Mouse (Mus musculus) liver, embryonic 13.5 days (tissue): ENCODE results near the gene Tgif2. TPM values are rescaled to one million over a fixed set of nuclear protein-coding genes. Genes with fewer than 3 reads are reported as not detected.
A peak's percentile ranks its signal among the peaks of the same experiment; 100 is the strongest.
"Not testable (repeated sequence)": the region's sequence is repeated elsewhere in the genome, so short reads cannot be mapped to it uniquely, and the experiment has no call there.

Source experiments
- ATAC-seq: fragments of 200-750 bp; cut with Nextera tagmentation; 2 replicates; pipeline ENCODE4 v1.8.0; 2017; ENCODE audit warnings: low read depth, mild to moderate bottlenecking, moderate number of reproducible peaks, moderate library complexity
- DNase-seq: peaks from one replicate; pipeline ENCODE4 v3.0.0; 2022
- H3K27ac ChIP-seq: fragments of 300-500 bp; sonication (generic); 2 replicates; pipeline ENCODE4 v1.5.1; 2015; ENCODE audit warnings: moderate library complexity, mild to moderate bottlenecking, inconsistent platforms
- H3K27me3 ChIP-seq: fragments of 300-500 bp; sonication (generic); 2 replicates; pipeline ENCODE4 v1.6.1; 2015; ENCODE audit warnings: mild to moderate bottlenecking, inconsistent platforms
- H3K36me3 ChIP-seq: fragments of 300-500 bp; sonication (generic); 2 replicates; pipeline ENCODE4 v1.6.1; 2015; ENCODE audit warnings: mild to moderate bottlenecking, inconsistent platforms
- H3K4me1 ChIP-seq: fragments of 300-500 bp; sonication (generic); replicated peaks from 2 replicates; pipeline ENCODE4 v1.6.1; 2015; ENCODE audit warnings: inconsistent platforms
- H3K4me2 ChIP-seq: fragments of 300-500 bp; sonication (generic); 2 replicates; pipeline ENCODE4 v1.6.1; 2015; ENCODE audit warnings: inconsistent platforms, mild to moderate bottlenecking, moderate library complexity
- H3K4me3 ChIP-seq: fragments of 300-500 bp; sonication (generic); replicated peaks from 2 replicates; pipeline ENCODE4 v1.5.1; 2015; ENCODE audit warnings: mild to moderate bottlenecking, inconsistent platforms
- H3K9ac ChIP-seq: fragments of 300-500 bp; sonication (generic); 2 replicates; pipeline ENCODE4 v1.6.1; 2015; ENCODE audit warnings: mild to moderate bottlenecking, inconsistent platforms
- H3K9me3 ChIP-seq: fragments of 300-500 bp; sonication (generic); replicated peaks from 2 replicates; pipeline ENCODE4 v1.6.1; 2016; ENCODE audit warnings: inconsistent platforms
- WGBS: fragments of 180-500 bp; shearing (Covaris S2); methylation state at CpG from one replicate; pipeline ENCODE4 v1.1.7; 2015; ENCODE audit not compliant: insufficient replicate concordance; 5-methylcytosine and 5-hydroxymethylcytosine counted together
- polyA plus RNA-seq: library from polyadenylated mRNA; unstranded; fragments of >200 nt; fragmentation: Nextera tagmentation; extraction: Ambion mirVana; gene quantifications from 2 replicates; pipeline ENCODE4 v1.2.1, GENCODE M21; 2015

The Tgif2 gene
- polyA plus RNA-seq, 1 experiment from 2014 or later = 7.2 TPM

- ATAC-seq = no peak
- H3K36me3 ChIP-seq = no peaks in the 10 kb centered on the region
- no peak overlapping the region for H3K4me3 ChIP-seq
- WGBS = 33% methylated on average over 5 of the region's 5 CpGs
- no peak overlapping the region for H3K4me2 ChIP-seq
- H3K4me1 ChIP-seq = peaks cover 6% of the 10 kb centered on the region; the same call in 1 of the 2 replicates
- no peak overlapping the region for H3K27ac ChIP-seq
- no peak for DNase-seq
- no peaks in the 10 kb centered on the region for H3K9me3 ChIP-seq
- no peak overlapping the region for H3K9ac ChIP-seq
- H3K27me3 ChIP-seq = no peaks in the 10 kb centered on the region
Measured at GRCm38 (mm10) chr2:156814893-156815292, 24.9 kb upstream of the Tgif2 start.

- H3K27ac ChIP-seq = no peak overlapping the region
- 68% methylated on average over 3 of the region's 3 CpGs for WGBS
Measured at GRCm38 (mm10) chr2:156815412-156815811, 24.4 kb upstream of the Tgif2 start.

GRCm38 (mm10) chr2:156816116-156816515 is 23.7 kb upstream of the Tgif2 start:
- no peak overlapping the region for H3K4me3 ChIP-seq

More at GRCm38 (mm10) chr2:156815412-156815811, 24.4 kb upstream of the Tgif2 start:
- Histone ChIP-seq H3K4me3 (no peak overlapping the region), H3K9ac (no peak overlapping the region), H3K27me3 (no peaks in the 10 kb centered on the region), H3K4me1 (peaks cover 6% of the 10 kb centered on the region; the same call in 1 of the 2 replicates), H3K36me3 (no peaks in the 10 kb centered on the region), H3K4me2 (no peak overlapping the region), H3K9me3 (no peaks in the 10 kb centered on the region)
- ATAC-seq (no peak), DNase-seq (no peak)

GRCm38 (mm10) chr2:156825128-156825527 is 14.7 kb upstream of the Tgif2 start:
- not testable (repeated sequence) for H3K27me3 ChIP-seq, H3K27ac ChIP-seq, H3K36me3 ChIP-seq, H3K4me3 ChIP-seq, ATAC-seq, H3K4me2 ChIP-seq, DNase-seq, H3K4me1 ChIP-seq, H3K9ac ChIP-seq, H3K9me3 ChIP-seq
- 75% methylated on average over 6 of the region's 6 CpGs for WGBS

More at GRCm38 (mm10) chr2:156816116-156816515, 23.7 kb upstream of the Tgif2 start:
- no peak overlapping the region for H3K4me2 ChIP-seq
- no peak overlapping the region for H3K27ac ChIP-seq
- H3K9ac ChIP-seq = no peak overlapping the region
- WGBS = 61% methylated on average over 1 of the region's 1 CpGs
- DNase-seq = no peak
- H3K9me3 ChIP-seq = no peaks in the 10 kb centered on the region
- no peaks in the 10 kb centered on the region for H3K36me3 ChIP-seq
- H3K27me3 ChIP-seq = no peaks in the 10 kb centered on the region
- H3K4me1 ChIP-seq = peaks cover 6% of the 10 kb centered on the region; the same call in 1 of the 2 replicates
- ATAC-seq = no peak

DNA sequence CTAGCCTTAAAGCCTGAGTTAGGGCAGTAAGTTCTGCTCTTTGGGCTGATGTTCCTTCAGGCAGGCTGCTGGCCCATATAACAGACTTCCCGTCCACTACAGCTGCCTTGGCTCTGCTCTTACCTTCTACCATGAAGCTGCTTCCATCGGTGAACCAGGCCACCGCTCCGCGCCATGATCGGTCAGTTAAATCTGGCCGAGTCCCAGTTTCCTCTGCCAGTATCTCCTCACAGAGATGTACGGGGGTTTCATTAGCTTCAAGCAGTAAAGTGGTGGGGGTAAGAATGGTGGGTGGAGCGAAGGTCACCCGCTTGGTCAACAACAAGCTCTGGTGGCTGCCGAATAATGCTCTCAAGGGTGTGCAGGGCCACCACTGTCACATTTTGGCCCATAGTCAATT is 5.5 kb upstream of the Tgif2 start:
- ATAC-seq = no peak
- 87% methylated on average over 11 of the region's 11 CpGs for WGBS
- H3K36me3 ChIP-seq = peaks cover 74% of the 10 kb centered on the region

DNA sequence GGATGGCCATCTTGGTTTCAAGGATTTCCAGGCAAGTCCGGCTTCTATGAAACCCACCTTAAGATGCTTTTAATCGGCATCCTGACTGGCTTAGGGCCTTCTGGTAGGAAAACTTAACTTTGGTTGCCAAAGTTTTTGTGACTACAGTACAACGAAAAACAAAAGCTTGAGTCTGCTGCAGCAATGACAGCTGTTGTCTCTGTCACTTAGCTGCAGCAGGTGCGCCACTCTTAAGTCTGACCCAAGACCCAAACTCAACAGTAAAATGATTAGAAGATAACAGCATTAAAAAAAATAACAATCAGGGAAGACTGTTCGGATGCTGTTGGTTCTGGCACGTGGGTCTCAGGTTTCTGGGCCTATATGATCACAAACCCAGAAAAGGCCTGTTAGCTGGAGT is 968 bp upstream of the Tgif2 start:
- peak overlapping the region; percentile 77 for H3K4me3 ChIP-seq
- WGBS = 59% methylated on average over 6 of the region's 6 CpGs
- DNase-seq = no peak
- H3K27ac ChIP-seq = peak overlapping the region; percentile 71
- H3K9ac ChIP-seq = peak overlapping the region; percentile 82; the same call in 1 of the 2 replicates
- peaks cover 32% of the 10 kb centered on the region for H3K36me3 ChIP-seq
- no peak for ATAC-seq
- H3K27me3 ChIP-seq = no peaks in the 10 kb centered on the region
- H3K4me2 ChIP-seq = peak overlapping the region; percentile 96
- 0 out of 2 replicates have a peak, but pooled peaks cover 1% of the 10 kb centered on the region for H3K9me3 ChIP-seq
- H3K4me1 ChIP-seq = peaks cover 53% of the 10 kb centered on the region

More for the DNA sequence above, 5.5 kb upstream of the Tgif2 start:
- Histone ChIP-seq H3K4me2 (no peak overlapping the region), H3K9me3 (peaks cover 38% of the 10 kb centered on the region), H3K4me1 (peaks cover 11% of the 10 kb centered on the region), H3K4me3 (no peak overlapping the region), H3K27me3 (no peaks in the 10 kb centered on the region), H3K27ac (no peak overlapping the region), H3K9ac (no peak overlapping the region)
- no peak for DNase-seq

GRCm38 (mm10) chr2:156840301-156841027 is 657 bp downstream of the Tgif2 start:
- Histone ChIP-seq H3K27ac (peak overlapping the region; percentile 71), H3K4me1 (peaks cover 59% of the 10 kb centered on the region), H3K9me3 (no peaks in the 10 kb centered on the region), H3K4me3 (peak overlapping the region; percentile 77), H3K27me3 (no peaks in the 10 kb centered on the region), H3K36me3 (peaks cover 29% of the 10 kb centered on the region), H3K9ac (peak overlapping the region; percentile 82), H3K4me2 (peak overlapping the region; percentile 96)
- peak; percentile 11 for DNase-seq
- ATAC-seq = peak; percentile 32
- WGBS = under 1% methylated on average over 72 of the region's 79 CpGs

- Histone ChIP-seq H3K27me3 (no peaks in the 10 kb centered on the region), H3K4me2 (peak overlapping the region; percentile 96), H3K9ac (peak overlapping the region; percentile 82), H3K9me3 (no peaks in the 10 kb centered on the region), H3K4me3 (peak overlapping the region; percentile 77), H3K27ac (peak overlapping the region; percentile 71), H3K36me3 (peaks cover 32% of the 10 kb centered on the region), H3K4me1 (peaks cover 63% of the 10 kb centered on the region)
- ATAC-seq (peak; percentile 35), DNase-seq (peak; percentile 39)
- under 1% methylated on average over 42 of the region's 42 CpGs for WGBS
Measured at GRCm38 (mm10) chr2:156841028-156841840, 1.4 kb downstream of the Tgif2 start.

- DNase-seq (peak; percentile 32), ATAC-seq (peak; percentile 3; the same call in 1 of the 2 replicates)
- Histone ChIP-seq H3K36me3 (peaks cover 32% of the 10 kb centered on the region), H3K4me3 (peak overlapping the region; percentile 77), H3K4me1 (peaks cover 63% of the 10 kb centered on the region), H3K27me3 (no peaks in the 10 kb centered on the region), H3K27ac (peak overlapping the region; percentile 71), H3K9ac (peak overlapping the region; percentile 82), H3K9me3 (no peaks in the 10 kb centered on the region), H3K4me2 (peak overlapping the region; percentile 96)
- 7% methylated on average over 20 of the region's 20 CpGs for WGBS
Measured at GRCm38 (mm10) chr2:156841841-156842706, 2.3 kb downstream of the Tgif2 start.

DNA sequence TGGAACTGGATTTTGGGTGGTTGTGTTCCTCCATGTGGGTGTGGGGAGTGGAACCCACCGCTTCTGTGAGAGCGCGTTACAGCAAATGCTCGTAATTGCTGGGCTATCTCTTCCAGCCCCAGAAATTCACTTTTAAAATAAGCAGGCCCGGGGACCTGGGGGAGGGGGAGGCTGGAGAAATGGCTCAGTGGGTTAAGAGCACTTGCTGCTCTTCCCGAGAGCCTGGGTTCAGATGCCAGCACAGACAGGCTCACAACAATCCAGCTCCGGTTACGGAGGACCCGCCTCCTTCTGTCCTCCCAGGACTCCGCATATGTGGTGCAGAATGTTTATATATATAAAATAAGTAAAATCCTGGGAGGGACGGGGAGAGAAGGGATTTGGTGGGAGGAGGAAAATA is 2.9 kb downstream of the Tgif2 start:
- peak overlapping the region; percentile 82; the same call in 1 of the 2 replicates for H3K9ac ChIP-seq
- H3K4me1 ChIP-seq = peaks cover 63% of the 10 kb centered on the region
- peak overlapping the region; percentile 77 for H3K4me3 ChIP-seq
- ATAC-seq (no peak), DNase-seq (no peak)
- H3K9me3 ChIP-seq = no peaks in the 10 kb centered on the region
- peaks cover 32% of the 10 kb centered on the region for H3K36me3 ChIP-seq
- whole genome bisulfite sequencing = 49% methylated on average over 11 of the region's 11 CpGs
- no peaks in the 10 kb centered on the region for H3K27me3 ChIP-seq
- peak overlapping the region; percentile 96 for H3K4me2 ChIP-seq
- no peak overlapping the region; the same call in 1 of the 2 replicates for H3K27ac ChIP-seq
